Comparison of ENCODE assay signal across 8 mouse cellular contexts in genomic region chr13:78203348-78204061, GRCm38 (mm10). TPM values are rescaled to one million over a fixed set of nuclear protein-coding genes. Genes with fewer than 3 reads are reported as not detected.
DNase-seq lines count a peak whose midpoint lies in the region; ATAC-seq lines count a peak whose summit lies in the region.

No protein-coding gene starts in this region.

- H3K4me2 ChIP-seq in embryonic facial prominence, embryonic 11.5 days (ENCODE audit: low read depth, low read length): peak overlapping the region; percentile 70
- H3K4me2 ChIP-seq in midbrain, embryonic 16.5 days (ENCODE audit: low read length): peak overlapping the region; percentile 86

- DNase-seq in frontal cortex, postnatal 36 days (ENCODE audit: low spot score in 2 of 2): peak; percentile 75 to 78
- DNase-seq in frontal cortex, postnatal 14 days (ENCODE audit: low spot score in 2 of 2): no peak
- peak; percentile 76 for DNase-seq in adipocyte (ENCODE audit: low spot score)
- peak; percentile 79 for DNase-seq in embryonic facial prominence, embryonic 11.5 days (ENCODE audit: low spot score)
- DNase-seq in heart, postnatal 36 days: peak; percentile 31 to 56
- DNase-seq in limb, embryonic 10.5 days (ENCODE audit: low spot score): peak; percentile 77
- DNase-seq in c-Kit-positive CD71-positive TER-119-positive erythroid progenitor cells, embryonic 14.5 days (ENCODE audit: low spot score): no peak

- H3K9me3 ChIP-seq in embryonic facial prominence, embryonic 11.5 days (replicated peaks; ENCODE audit: control insufficient read depth, low read length): no peaks in the 10 kb centered on the region
- H3K9me3 ChIP-seq in limb, embryonic 10.5 days (replicated peaks): no peaks in the 10 kb centered on the region
- no peaks in the 10 kb centered on the region for H3K9me3 ChIP-seq in midbrain, embryonic 16.5 days (replicated peaks; ENCODE audit: control insufficient read depth, low read length, poor library complexity, severe bottlenecking)

- under 1% methylated on average over 37 of the region's 37 CpGs for WGBS in embryonic facial prominence, embryonic 11.5 days
- under 1% methylated on average over 36 of the region's 37 CpGs for WGBS in limb, embryonic 10.5 days
- under 1% methylated on average over 28 of the region's 37 CpGs for WGBS in midbrain, embryonic 16.5 days

- H3K27me3 ChIP-seq in embryonic facial prominence, embryonic 11.5 days (ENCODE audit: control insufficient read depth, insufficient read depth, low read length): peaks cover 5% of the 10 kb centered on the region; the same call in 1 of the 2 replicates
- H3K27me3 ChIP-seq in limb, embryonic 10.5 days (ENCODE audit: low read depth, poor library complexity, severe bottlenecking): peaks cover 65% of the 10 kb centered on the region
- H3K27me3 ChIP-seq in midbrain, embryonic 16.5 days (ENCODE audit: control insufficient read depth, insufficient read depth, low read depth, low read length): no peaks in the 10 kb centered on the region

- H3K4me3 ChIP-seq in embryonic facial prominence, embryonic 11.5 days (ENCODE audit: low read depth, low read length): peak overlapping the region; percentile 96
- peak overlapping the region; percentile 88 for H3K4me3 ChIP-seq in limb, embryonic 10.5 days
- H3K4me3 ChIP-seq in midbrain, embryonic 16.5 days (ENCODE audit: low read depth, low read length): peak overlapping the region; percentile 90

- intact Hi-C loops in heart, postnatal 36 days (cut with DNase I): loop anchor here (5.0 to 10.0 kb wide), 7 partner anchors 279 to 1156 kb away; partner anchors contain the start of genes 2210408I21Rik and Slf1

- peak; percentile 55 for ATAC-seq in embryonic facial prominence, embryonic 11.5 days (replicated peaks; ENCODE audit: insufficient number of reproducible peaks, low FRiP score, low TSS enrichment, low read depth)
- ATAC-seq in midbrain, embryonic 16.5 days: peak; percentile 59

- H3K9ac ChIP-seq in embryonic facial prominence, embryonic 11.5 days (replicated peaks; ENCODE audit: low read length): peak overlapping the region; percentile 68
- H3K9ac ChIP-seq in midbrain, embryonic 16.5 days (ENCODE audit: low read depth, low read length): peak overlapping the region; percentile 83

- H3K27ac ChIP-seq in embryonic facial prominence, embryonic 11.5 days (replicated peaks; ENCODE audit: low read depth, low read length): peak overlapping the region; percentile 90
- peak overlapping the region; percentile 90 for H3K27ac ChIP-seq in limb, embryonic 10.5 days
- peak overlapping the region; percentile 96 for H3K27ac ChIP-seq in midbrain, embryonic 16.5 days (ENCODE audit: low read length)

- no peaks in the 10 kb centered on the region for H3K36me3 ChIP-seq in embryonic facial prominence, embryonic 11.5 days (replicated peaks; ENCODE audit: control insufficient read depth, insufficient read depth, low read depth, low read length)
- H3K36me3 ChIP-seq in limb, embryonic 10.5 days: no peaks in the 10 kb centered on the region
- no peaks in the 10 kb centered on the region for H3K36me3 ChIP-seq in midbrain, embryonic 16.5 days (ENCODE audit: control insufficient read depth, insufficient read depth, low read length)

- H3K4me1 ChIP-seq in embryonic facial prominence, embryonic 11.5 days (ENCODE audit: control insufficient read depth, insufficient read depth, low read length): peaks cover 2% of the 10 kb centered on the region; the same call in 1 of the 2 replicates
- peaks cover 44% of the 10 kb centered on the region for H3K4me1 ChIP-seq in limb, embryonic 10.5 days
- H3K4me1 ChIP-seq in midbrain, embryonic 16.5 days (ENCODE audit: control insufficient read depth, insufficient read depth, low read length): peaks cover 18% of the 10 kb centered on the region

RNA-seq across cellular contexts. Expression of gene Nr2f1, which starts 3.9 kb away (rescaled TPM):
- 56.1 and 57.3 TPM in 2 replicates for polyA plus RNA-seq in embryonic facial prominence, embryonic 11.5 days (2014; fragmentation: Nextera tagmentation; extraction: Ambion mirVana)
- total RNA-seq in heart, postnatal 36 days (2021): 1 to 10 TPM; 3.8 to 4.1 TPM
- 18.2 and 19.6 TPM in 2 replicates for polyA plus RNA-seq in limb, embryonic 10.5 days (2016; fragmentation: Nextera tagmentation; extraction: Ambion mirVana)
- polyA plus RNA-seq in midbrain, embryonic 16.5 days (2015; fragmentation: Nextera tagmentation; extraction: Ambion mirVana): 46.0 and 64.0 TPM in 2 replicates

Comparison
In these comparisons a context has a peak if more than half of its experiments do, and no peak if none do; other contexts are left out.
1. DNase-seq: peak in frontal cortex, postnatal 36 days (2 of 2), adipocyte (single experiment), embryonic facial prominence, embryonic 11.5 days (single experiment), heart, postnatal 36 days (2 of 2) and limb, embryonic 10.5 days (single experiment); none in frontal cortex, postnatal 14 days (0 of 2) and c-Kit-positive CD71-positive TER-119-positive erythroid progenitor cells, embryonic 14.5 days (single experiment).
2. Peak in every context shown above with its lines, with median percentiles within 50 percentile points of each other: H3K27ac ChIP-seq and H3K4me3 ChIP-seq.